In genomic region chr9:57562896-57563372, GRCm38 (mm10) we compare ENCODE assay signal across 9 mouse cellular contexts. TPM values are rescaled to one million over a fixed set of nuclear protein-coding genes. Genes with fewer than 3 reads are reported as not detected.
DNase-seq lines count a peak whose midpoint lies in the region; ATAC-seq and TF ChIP-seq lines count a peak whose summit lies in the region.
"Had no signal": no experiment of that assay in that cellular context is flagged by ENCODE, and none has a peak within 500 bp of the region (broad histone marks: within the 10 kb centered on the region; RNA-seq: fewer than 3 reads in every experiment).

No protein-coding gene starts in this region.

- peaks cover 4% of the 10 kb centered on the region for H3K36me3 ChIP-seq in liver, embryonic 12.5 days
- no peaks in the 10 kb centered on the region for H3K36me3 ChIP-seq in stomach, postnatal 0 days (ENCODE audit: control insufficient read depth, insufficient read depth, low read length)

- peak overlapping the region; percentile 61; the same call in 1 of the 2 replicates for H3K27ac ChIP-seq in liver, embryonic 12.5 days
- peak overlapping the region; percentile 91 for H3K27ac ChIP-seq in stomach, postnatal 0 days (replicated peaks)

- peak overlapping the region; percentile 83 for H3K4me2 ChIP-seq in liver, embryonic 12.5 days
- peak overlapping the region; percentile 69 for H3K4me2 ChIP-seq in stomach, postnatal 0 days (replicated peaks; ENCODE audit: low read depth)

- intact Hi-C loops in heart, postnatal 10 days (cut with DNase I): no loop called here

- TF ChIP-seq CTCF in stomach, postnatal 0 days (IDR thresholded peaks at IDR 0.05; ENCODE audit: low read depth): no peak

- ATAC-seq in liver, embryonic 12.5 days: no peak
- ATAC-seq in stomach, postnatal 0 days (ENCODE audit: low FRiP score, low TSS enrichment): peak; percentile 88

- TF ChIP-seq EP300 in stomach, postnatal 0 days (optimal IDR thresholded peaks at IDR 0.05): no peak

- peak; percentile 47 to 48 for DNase-seq in frontal cortex, postnatal 36 days (ENCODE audit: low spot score in 2 of 2)
- no peak for DNase-seq in frontal cortex, postnatal 10 days (ENCODE audit: low spot score in 2 of 2)
- DNase-seq in NIH3T3 (ENCODE audit: low read depth): peak; percentile 49
- peak; percentile 80 to 83 for DNase-seq in heart, postnatal 10 days
- peak; percentile 85 for DNase-seq in stomach, postnatal 0 days (ENCODE audit: low spot score)
- DNase-seq in urinary bladder, postnatal 10 days (ENCODE audit: low spot score): no peak
- DNase-seq in right cerebral cortex, postnatal 14 days: no peak

- H3K4me1 ChIP-seq in liver, embryonic 12.5 days: peaks cover 51% of the 10 kb centered on the region
- H3K4me1 ChIP-seq in stomach, postnatal 0 days (replicated peaks; ENCODE audit: control insufficient read depth, insufficient read depth): peaks cover 17% of the 10 kb centered on the region

- H3K9me3 ChIP-seq in liver, embryonic 12.5 days (replicated peaks): no peaks in the 10 kb centered on the region
- no peaks in the 10 kb centered on the region for H3K9me3 ChIP-seq in stomach, postnatal 0 days (ENCODE audit: control insufficient read depth, low read length)
- H3K9me3 ChIP-seq: G1E had no signal

- H3K27me3 ChIP-seq in liver, embryonic 12.5 days (replicated peaks): peaks cover 4% of the 10 kb centered on the region; the same call in 1 of the 2 replicates
- no peaks in the 10 kb centered on the region for H3K27me3 ChIP-seq in stomach, postnatal 0 days (ENCODE audit: control insufficient read depth, insufficient read depth, low read length)

- H3K9ac ChIP-seq in liver, embryonic 12.5 days: no peak overlapping the region
- H3K9ac ChIP-seq in stomach, postnatal 0 days (ENCODE audit: low read length): peak overlapping the region; percentile 43

- WGBS in liver, embryonic 12.5 days (ENCODE audit: insufficient replicate concordance): 44% methylated on average over 4 of the region's 4 CpGs
- 26% methylated on average over 4 of the region's 4 CpGs for WGBS in stomach, postnatal 0 days

- H3K4me3 ChIP-seq in liver, embryonic 12.5 days: no peak overlapping the region
- no peak overlapping the region; the same call in 1 of the 2 replicates for H3K4me3 ChIP-seq in stomach, postnatal 0 days (ENCODE audit: low read depth, low read length)

RNA-seq across cellular contexts. Expression of gene Scamp2, which starts 2.2 kb away (rescaled TPM):
- total RNA-seq in heart, postnatal 10 days (2021): 10 to 100 TPM; 34.3 to 35.4 TPM
- polyA plus RNA-seq in liver, embryonic 12.5 days (2016; fragmentation: Nextera tagmentation; extraction: Ambion mirVana): 32.5 and 33.2 TPM in 2 replicates
- 102 and 104 TPM in 2 replicates for polyA plus RNA-seq in stomach, postnatal 0 days (2015; fragmentation: Nextera tagmentation; extraction: Ambion mirVana)

RNA-seq across cellular contexts. Expression of gene Mpi, which starts 10.4 kb away (rescaled TPM):
- 100 to 1,000 TPM; 129 to 131 TPM for total RNA-seq in heart, postnatal 10 days (2021)
- polyA plus RNA-seq in liver, embryonic 12.5 days (2016; fragmentation: Nextera tagmentation; extraction: Ambion mirVana): 17.4 and 17.7 TPM in 2 replicates
- 24.6 and 26.1 TPM in 2 replicates for polyA plus RNA-seq in stomach, postnatal 0 days (2015; fragmentation: Nextera tagmentation; extraction: Ambion mirVana)

RNA-seq across cellular contexts. Expression of gene Fam219b, which starts 25.6 kb away (rescaled TPM):
- total RNA-seq in heart, postnatal 10 days (2021): 1 to 10 TPM; 8.0 to 9.1 TPM
- polyA plus RNA-seq in liver, embryonic 12.5 days (2016; fragmentation: Nextera tagmentation; extraction: Ambion mirVana): 10.5 and 12.0 TPM in 2 replicates
- polyA plus RNA-seq in stomach, postnatal 0 days (2015; fragmentation: Nextera tagmentation; extraction: Ambion mirVana): 12.4 and 13.0 TPM in 2 replicates

RNA-seq across cellular contexts. Expression of gene Ulk3, which starts 26.3 kb away (rescaled TPM):
- 10 to 100 TPM in 1 of 2 experiments, 1 to 10 TPM in 1; 8.3 to 10.1 TPM for total RNA-seq in heart, postnatal 10 days (2021)
- polyA plus RNA-seq in liver, embryonic 12.5 days (2016; fragmentation: Nextera tagmentation; extraction: Ambion mirVana): 6.4 and 9.0 TPM in 2 replicates
- polyA plus RNA-seq in stomach, postnatal 0 days (2015; fragmentation: Nextera tagmentation; extraction: Ambion mirVana): 8.4 and 8.6 TPM in 2 replicates

RNA-seq across cellular contexts. Expression of gene Cox5a, which starts 41.9 kb away (rescaled TPM):
- total RNA-seq in heart, postnatal 10 days (2021): 1,000 to 10,000 TPM; 2,186 to 2,217 TPM
- polyA plus RNA-seq in liver, embryonic 12.5 days (2016; fragmentation: Nextera tagmentation; extraction: Ambion mirVana): 415 and 442 TPM in 2 replicates
- polyA plus RNA-seq in stomach, postnatal 0 days (2015; fragmentation: Nextera tagmentation; extraction: Ambion mirVana): 991 and 1,062 TPM in 2 replicates

Comparison
In these comparisons a context has a peak if more than half of its experiments do, and no peak if none do; other contexts are left out.
1. DNase-seq: peak in frontal cortex, postnatal 36 days (2 of 2), NIH3T3 (single experiment), heart, postnatal 10 days (2 of 2) and stomach, postnatal 0 days (single experiment); none in frontal cortex, postnatal 10 days (0 of 2), urinary bladder, postnatal 10 days (single experiment) and right cerebral cortex, postnatal 14 days (single experiment).